Mouse (Mus musculus): ENCODE results near the gene Usp49. TPM values are rescaled to one million over a fixed set of nuclear protein-coding genes. Genes with fewer than 3 reads are reported as not detected.

Usp49 gene
- polyA plus RNA-seq, 1 experiment = 2.5 TPM

- peak overlapping the region; percentile 100 for H3K4me3 ChIP-seq
- H3K36me3 ChIP-seq (ENCODE audit: control insufficient read depth, insufficient read depth) = peaks cover 5% of the 10 kb centered on the region
- H3K79me2 ChIP-seq (ENCODE audit: control insufficient read depth, insufficient read depth) = peaks cover 23% of the 10 kb centered on the region
- H3ac ChIP-seq (ENCODE audit: control insufficient read depth, insufficient read length) = peak overlapping the region; percentile 97
- H3K27me3 ChIP-seq (ENCODE audit: control insufficient read depth, insufficient read depth, insufficient read length) = no peaks in the 10 kb centered on the region
- no peak for TF ChIP-seq MAX (IDR thresholded peaks at IDR 0.05; ENCODE audit: low read depth)
- TF ChIP-seq REST (IDR thresholded peaks at IDR 0.05; ENCODE audit: insufficient read depth, insufficient read length) = no peak
- TF ChIP-seq USF1 (IDR thresholded peaks at IDR 0.05; ENCODE audit: low read depth) = no peak
- no peak for TF ChIP-seq CEBPB (IDR thresholded peaks at IDR 0.05; ENCODE audit: insufficient read depth, poor library complexity, severe bottlenecking)
- TF ChIP-seq POLR2AphosphoS2 (IDR thresholded peaks at IDR 0.05; ENCODE audit: insufficient read length, low read depth) = peak; percentile 93
- peak in 1 of 3 experiments; percentile 12 for TF ChIP-seq MYOD1 (IDR thresholded peaks at IDR 0.05; ENCODE audit: control insufficient read depth in 1 of 3, insufficient read length in 2 of 3, low read depth in 2 of 3)
- TF ChIP-seq POLR2A (IDR thresholded peaks at IDR 0.05; ENCODE audit: insufficient read length, low read depth) = peak; percentile 88
- no peak for TF ChIP-seq TCF3 (IDR thresholded peaks at IDR 0.05; ENCODE audit: insufficient read length, low read depth)
- TF ChIP-seq MYOG (IDR thresholded peaks at IDR 0.05; ENCODE audit: control insufficient read depth in 1 of 3, insufficient read depth in 1 of 3, insufficient read length in 2 of 3, low read depth in 2 of 3) = peak in 1 of 3 experiments; percentile 29
- no peak for TF ChIP-seq SRF (IDR thresholded peaks at IDR 0.05; ENCODE audit: control insufficient read depth, insufficient read length, low read depth)
- TF ChIP-seq E2F4 (IDR thresholded peaks at IDR 0.05; ENCODE audit: insufficient read depth) = no peak
- no peak for TF ChIP-seq TCF12 (IDR thresholded peaks at IDR 0.05; ENCODE audit: insufficient read depth, poor library complexity, severe bottlenecking)
- H3K4me2 ChIP-seq (ENCODE audit: low read depth) = peak overlapping the region; percentile 98
Observed at GRCm38 (mm10) chr17:47593215-47593853, 37.2 kb upstream of the Usp49 start.

GRCm38 (mm10) chr17:47593854-47594182 lies 36.7 kb upstream of the Usp49 start:
- Histone ChIP-seq H3K27me3 (ENCODE audit: control insufficient read depth, insufficient read depth, insufficient read length) (no peaks in the 10 kb centered on the region), H3K4me2 (ENCODE audit: low read depth) (peak overlapping the region; percentile 81), H3ac (ENCODE audit: control insufficient read depth, insufficient read length) (peak overlapping the region; percentile 97), H3K36me3 (ENCODE audit: control insufficient read depth, insufficient read depth) (peaks cover 5% of the 10 kb centered on the region), H3K79me2 (ENCODE audit: control insufficient read depth, insufficient read depth) (peaks cover 23% of the 10 kb centered on the region), H3K4me3 (peak overlapping the region; percentile 100)
- TF ChIP-seq MYOG (IDR thresholded peaks at IDR 0.05; ENCODE audit: control insufficient read depth in 1 of 3, insufficient read depth in 1 of 3, insufficient read length in 2 of 3, low read depth in 2 of 3) = no peak
- no peak for TF ChIP-seq POLR2AphosphoS2 (IDR thresholded peaks at IDR 0.05; ENCODE audit: insufficient read length, low read depth)
- TF ChIP-seq CEBPB (IDR thresholded peaks at IDR 0.05; ENCODE audit: insufficient read depth, poor library complexity, severe bottlenecking) = no peak
- TF ChIP-seq MYOD1 (IDR thresholded peaks at IDR 0.05; ENCODE audit: control insufficient read depth in 1 of 3, insufficient read length in 2 of 3, low read depth in 2 of 3) = no peak
- no peak for TF ChIP-seq REST (IDR thresholded peaks at IDR 0.05; ENCODE audit: insufficient read depth, insufficient read length)
- no peak for TF ChIP-seq POLR2A (IDR thresholded peaks at IDR 0.05; ENCODE audit: insufficient read length, low read depth)
- no peak for TF ChIP-seq MAX (IDR thresholded peaks at IDR 0.05; ENCODE audit: low read depth)
- no peak for TF ChIP-seq SRF (IDR thresholded peaks at IDR 0.05; ENCODE audit: control insufficient read depth, insufficient read length, low read depth)
- TF ChIP-seq TCF12 (IDR thresholded peaks at IDR 0.05; ENCODE audit: insufficient read depth, poor library complexity, severe bottlenecking) = no peak
- TF ChIP-seq USF1 (IDR thresholded peaks at IDR 0.05; ENCODE audit: low read depth) = no peak
- TF ChIP-seq E2F4 (IDR thresholded peaks at IDR 0.05; ENCODE audit: insufficient read depth) = no peak
- TF ChIP-seq TCF3 (IDR thresholded peaks at IDR 0.05; ENCODE audit: insufficient read length, low read depth) = no peak

GRCm38 (mm10) chr17:47594183-47594968 lies 36.1 kb upstream of the Usp49 start:
- Histone ChIP-seq H3K27me3 (ENCODE audit: control insufficient read depth, insufficient read depth, insufficient read length) (no peaks in the 10 kb centered on the region), H3K4me2 (ENCODE audit: low read depth) (peak overlapping the region; percentile 81), H3ac (ENCODE audit: control insufficient read depth, insufficient read length) (peak overlapping the region; percentile 97), H3K4me3 (peak overlapping the region; percentile 100), H3K79me2 (ENCODE audit: control insufficient read depth, insufficient read depth) (peaks cover 23% of the 10 kb centered on the region), H3K36me3 (ENCODE audit: control insufficient read depth, insufficient read depth) (peaks cover 9% of the 10 kb centered on the region)
- no peak for TF ChIP-seq SRF (IDR thresholded peaks at IDR 0.05; ENCODE audit: control insufficient read depth, insufficient read length, low read depth)
- TF ChIP-seq REST (IDR thresholded peaks at IDR 0.05; ENCODE audit: insufficient read depth, insufficient read length) = no peak
- TF ChIP-seq TCF12 (IDR thresholded peaks at IDR 0.05; ENCODE audit: insufficient read depth, poor library complexity, severe bottlenecking) = no peak
- TF ChIP-seq POLR2A (IDR thresholded peaks at IDR 0.05; ENCODE audit: insufficient read length, low read depth) = peak; percentile 39
- TF ChIP-seq POLR2AphosphoS2 (IDR thresholded peaks at IDR 0.05; ENCODE audit: insufficient read length, low read depth) = peak; percentile 30

GRCm38 (mm10) chr17:47594969-47595247 lies 35.6 kb upstream of the Usp49 start:
- peaks cover 13% of the 10 kb centered on the region for H3K36me3 ChIP-seq (ENCODE audit: control insufficient read depth, insufficient read depth)
- H3K4me3 ChIP-seq = peak overlapping the region; percentile 100
- H3ac ChIP-seq (ENCODE audit: control insufficient read depth, insufficient read length) = peak overlapping the region; percentile 97
- peak overlapping the region; percentile 81 for H3K4me2 ChIP-seq (ENCODE audit: low read depth)
- peaks cover 23% of the 10 kb centered on the region for H3K79me2 ChIP-seq (ENCODE audit: control insufficient read depth, insufficient read depth)
- no peaks in the 10 kb centered on the region for H3K27me3 ChIP-seq (ENCODE audit: control insufficient read depth, insufficient read depth, insufficient read length)
- TF ChIP-seq TCF3 (IDR thresholded peaks at IDR 0.05; ENCODE audit: insufficient read length, low read depth) (no peak), USF1 (IDR thresholded peaks at IDR 0.05; ENCODE audit: low read depth) (no peak), REST (IDR thresholded peaks at IDR 0.05; ENCODE audit: insufficient read depth, insufficient read length) (no peak), MYOD1 (IDR thresholded peaks at IDR 0.05; ENCODE audit: control insufficient read depth in 1 of 3, insufficient read length in 2 of 3, low read depth in 2 of 3) (no peak), E2F4 (IDR thresholded peaks at IDR 0.05; ENCODE audit: insufficient read depth) (no peak), CEBPB (IDR thresholded peaks at IDR 0.05; ENCODE audit: insufficient read depth, poor library complexity, severe bottlenecking) (no peak), SRF (IDR thresholded peaks at IDR 0.05; ENCODE audit: control insufficient read depth, insufficient read length, low read depth) (no peak), MAX (IDR thresholded peaks at IDR 0.05; ENCODE audit: low read depth) (no peak), POLR2AphosphoS2 (IDR thresholded peaks at IDR 0.05; ENCODE audit: insufficient read length, low read depth) (no peak), MYOG (IDR thresholded peaks at IDR 0.05; ENCODE audit: control insufficient read depth in 1 of 3, insufficient read depth in 1 of 3, insufficient read length in 2 of 3, low read depth in 2 of 3) (no peak)

Measured in myocyte (in vitro differentiated cells).